Mouse (Mus musculus) MEL (cell line): ENCODE data around the gene Olfr808.

Experiments
- CTCF ChIP-seq, 3 experiments: IDR thresholded peaks in 2 of 3; conservative IDR thresholded peaks in 1 of 3; 2 replicates each; pipeline ENCODE4 v1.5.1; 2011 to 2012; ENCODE audit warnings: low read length in 3 of 3, low read depth in 2 of 3, mild to moderate bottlenecking in 2 of 3, improper control_type of control experiment in 1 of 3, inconsistent platforms in 1 of 3, mixed read lengths in 1 of 3, moderate library complexity in 1 of 3; ENCODE audit not compliant: control insufficient read depth in 1 of 3, insufficient read depth in 1 of 3, poor library complexity in 1 of 3, severe bottlenecking in 1 of 3
- GABPA ChIP-seq: IDR thresholded peaks from 2 replicates; pipeline ENCODE4 v1.6.1; 2012; ENCODE audit warnings: low read depth, mild to moderate bottlenecking, inconsistent platforms, low read length, improper control_type of control experiment, moderate library complexity
- GATA1 ChIP-seq: IDR thresholded peaks from 2 replicates; pipeline ENCODE4 v1.6.1; 2011; ENCODE audit warnings: low read depth, low read length, improper control_type of control experiment
- NRF1 ChIP-seq: IDR thresholded peaks from 2 replicates; pipeline ENCODE4 v1.6.1; 2014; ENCODE audit warnings: low read depth, mild to moderate bottlenecking, inconsistent platforms, low read length, improper control_type of control experiment, moderate library complexity; ENCODE audit not compliant: poor library complexity, insufficient read depth, severe bottlenecking
- POLR2A ChIP-seq, 2 experiments: IDR thresholded peaks; 2 replicates each; pipeline ENCODE4 v1.6.1; 2011 to 2012; ENCODE audit warnings: low read length in 2 of 2, mild to moderate bottlenecking in 2 of 2, control low read depth in 1 of 2, improper control_type of control experiment in 1 of 2, low read depth in 1 of 2, moderate library complexity in 1 of 2; ENCODE audit not compliant: control insufficient read depth in 1 of 2, insufficient read depth in 1 of 2, poor library complexity in 1 of 2
- RAD21 ChIP-seq: IDR thresholded peaks from 2 replicates; pipeline ENCODE4 v1.6.1; 2011; ENCODE audit warnings: mild to moderate bottlenecking, low read depth, low read length, improper control_type of control experiment
- TCF12 ChIP-seq: IDR thresholded peaks from 2 replicates; pipeline ENCODE4 v1.6.1; 2014; ENCODE audit warnings: low read depth, mild to moderate bottlenecking, inconsistent platforms, low read length, improper control_type of control experiment, moderate library complexity
- UBTF ChIP-seq: IDR thresholded peaks from 2 replicates; pipeline ENCODE4 v1.6.1; 2012; ENCODE audit warnings: low read depth, mild to moderate bottlenecking, inconsistent platforms, low read length, improper control_type of control experiment, moderate library complexity, borderline replicate concordance; ENCODE audit not compliant: insufficient read depth
- ZKSCAN1 ChIP-seq: IDR thresholded peaks from 2 replicates; pipeline ENCODE4 v1.6.1; 2012; ENCODE audit warnings: low read depth, mild to moderate bottlenecking, inconsistent platforms, low read length, improper control_type of control experiment, moderate library complexity
- ZNF384 ChIP-seq: IDR thresholded peaks from 2 replicates; pipeline ENCODE4 v1.6.1; 2012; ENCODE audit warnings: low read depth, mild to moderate bottlenecking, inconsistent platforms, low read length, improper control_type of control experiment

DNA sequence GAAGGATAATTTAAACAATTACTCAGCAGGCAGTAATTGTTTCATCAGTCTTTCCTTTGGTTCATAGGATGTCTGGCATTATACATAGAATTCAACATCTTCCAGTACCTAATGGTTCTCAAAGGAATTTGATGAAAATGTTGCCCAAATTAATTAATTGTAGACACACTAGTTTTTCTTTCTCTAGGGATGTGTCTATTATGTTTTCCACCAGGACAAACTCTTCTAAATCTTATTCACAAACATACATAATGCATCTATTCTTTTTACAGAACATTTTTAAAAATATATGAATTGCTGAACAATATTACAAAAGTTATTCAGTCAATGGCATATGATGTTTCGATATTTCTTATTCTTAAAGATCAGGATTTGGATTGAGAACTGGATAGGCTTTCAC lies at the start of gene Olfr808:
- TF ChIP-seq POLR2A (IDR thresholded peaks at IDR 0.05; ENCODE audit: control insufficient read depth in 1 of 2, insufficient read depth in 1 of 2, low read depth in 1 of 2, low read length in 2 of 2, poor library complexity in 1 of 2): no peak
- TF ChIP-seq GABPA: no peak
- TF ChIP-seq CTCF (IDR thresholded peaks at IDR 0.05 in 2 of 3, conservative IDR thresholded peaks at IDR 0.05 in 1 of 3; ENCODE audit: control insufficient read depth in 1 of 3, insufficient read depth in 1 of 3, low read depth in 2 of 3, low read length in 3 of 3, poor library complexity in 1 of 3, severe bottlenecking in 1 of 3): no peak
- TF ChIP-seq UBTF: no peak
- no peak for TF ChIP-seq ZNF384
- no peak for TF ChIP-seq ZKSCAN1
- TF ChIP-seq RAD21: no peak
- TF ChIP-seq TCF12: no peak
- TF ChIP-seq NRF1: no peak
- no peak for TF ChIP-seq GATA1
